Mouse (Mus musculus): ENCODE measurements around the gene Pde1b.

Gene Pde1b

GRCm38 (mm10) chr15:103509317-103509716 lies 6.5 kb downstream of the Pde1b start:
- in situ Hi-C loops (cut with MboI, MseI), result no loop called here

GRCm38 (mm10) chr15:103511652-103512051 lies 8.8 kb downstream of the Pde1b start:
- in situ Hi-C loops (cut with MboI, MseI), result no loop called here

- in situ Hi-C loops (cut with MboI, MseI), result no loop called here
Measured at GRCm38 (mm10) chr15:103513621-103514031, 10.8 kb downstream of the Pde1b start.

- in situ Hi-C loops (cut with MboI, MseI), result no loop called here
Measured at GRCm38 (mm10) chr15:103514119-103514518, 11.3 kb downstream of the Pde1b start.

- in situ Hi-C loops (cut with MboI, MseI), result no loop called here
Measured at GRCm38 (mm10) chr15:103514914-103515313, 12.1 kb downstream of the Pde1b start.

- in situ Hi-C loops (cut with MboI, MseI), result no loop called here
Measured at GRCm38 (mm10) chr15:103518600-103519385, 16.0 kb downstream of the Pde1b start.

- in situ Hi-C loops (cut with MboI, MseI), result no loop called here
Measured at GRCm38 (mm10) chr15:103519386-103520378, 16.8 kb downstream of the Pde1b start.

GRCm38 (mm10) chr15:103522458-103523099 lies 19.7 kb downstream of the Pde1b start:
- in situ Hi-C loops (cut with MboI, MseI), result no loop called here

GRCm38 (mm10) chr15:103523156-103523555 lies 20.3 kb downstream of the Pde1b start:
- in situ Hi-C loops (cut with MboI, MseI), result no loop called here

- in situ Hi-C loops (cut with MboI, MseI), result no loop called here
Measured at GRCm38 (mm10) chr15:103530372-103530771, 27.5 kb downstream of the Pde1b start.

- in situ Hi-C loops (cut with MboI, MseI), result no loop called here
Measured at GRCm38 (mm10) chr15:103534054-103534620, 31.3 kb downstream of the Pde1b start.

GRCm38 (mm10) chr15:103535030-103535429 lies 32.2 kb downstream of the Pde1b start:
- in situ Hi-C loops (cut with MboI, MseI), result no loop called here

GRCm38 (mm10) chr15:103535786-103536185 lies 33.0 kb downstream of the Pde1b start:
- in situ Hi-C loops (cut with MboI, MseI), result no loop called here

GRCm38 (mm10) chr15:103536456-103536855 lies 33.6 kb downstream of the Pde1b start:
- in situ Hi-C loops (cut with MboI, MseI), result no loop called here

GRCm38 (mm10) chr15:103537011-103537821 lies 34.4 kb downstream of the Pde1b start:
- in situ Hi-C loops (cut with MboI, MseI), result no loop called here

GRCm38 (mm10) chr15:103537822-103538213 lies 35.0 kb downstream of the Pde1b start, which contains the start of gene Ppp1r1a:
TSS of gene Ppp1r1a (minus strand) at chr15:103538003.
- in situ Hi-C loops (cut with MboI, MseI), result no loop called here

GRCm38 (mm10) chr15:103539259-103539658 lies 36.4 kb downstream of the Pde1b start:
- in situ Hi-C loops (cut with MboI, MseI), result no loop called here

- in situ Hi-C loops (cut with MboI, MseI), result no loop called here
Measured at GRCm38 (mm10) chr15:103540646-103541045, 37.8 kb downstream of the Pde1b start.

GRCm38 (mm10) chr15:103542526-103542925 lies 39.7 kb downstream of the Pde1b start:
- in situ Hi-C loops (cut with MboI, MseI), result no loop called here

- in situ Hi-C loops (cut with MboI, MseI), result no loop called here
Measured at GRCm38 (mm10) chr15:103547983-103548382, 45.1 kb downstream of the Pde1b start.

GRCm38 (mm10) chr15:103549475-103549874 lies 46.6 kb downstream of the Pde1b start:
- in situ Hi-C loops (cut with MboI, MseI), result no loop called here
